Mouse (Mus musculus) forebrain, embryonic 10.5 days (tissue): Measurements from ENCODE around the gene Tekt3. TPM values are rescaled to one million over a fixed set of nuclear protein-coding genes. Genes with fewer than 3 reads are reported as not detected.

Experiments
- DNase-seq: peaks from one replicate; pipeline ENCODE4 v3.0.0-alpha.2; 2017; ENCODE audit warnings: low spot score; ENCODE audit errors: extremely low spot score
- H3K27ac ChIP-seq: fragments of 300-500 bp; sonication (generic); 2 replicates; pipeline ENCODE4 v1.5.1; 2016; ENCODE audit warnings: mild to moderate bottlenecking
- H3K27me3 ChIP-seq: fragments of 300-500 bp; sonication (generic); 2 replicates; pipeline ENCODE4 v1.6.1; 2016; ENCODE audit warnings: mild to moderate bottlenecking; ENCODE audit not compliant: poor library complexity, severe bottlenecking
- H3K36me3 ChIP-seq: fragments of 300-500 bp; sonication (generic); replicated peaks from 2 replicates; pipeline ENCODE4 v1.6.1; 2016; ENCODE audit warnings: mild to moderate bottlenecking, moderate library complexity
- H3K4me1 ChIP-seq: fragments of 300-500 bp; sonication (generic); 2 replicates; pipeline ENCODE4 v1.6.1; 2016
- H3K4me3 ChIP-seq: fragments of 300-500 bp; sonication (generic); 2 replicates; pipeline ENCODE4 v1.5.1; 2016; ENCODE audit warnings: mild to moderate bottlenecking, moderate library complexity
- H3K9me3 ChIP-seq: fragments of 300-500 bp; sonication (generic); 2 replicates; pipeline ENCODE4 v1.6.1; 2016; ENCODE audit warnings: mild to moderate bottlenecking, moderate library complexity
- WGBS: fragments of 180-500 bp; shearing (Covaris S2); methylation state at CpG from one replicate; pipeline ENCODE4 v1.1.7; 2016; 5-methylcytosine and 5-hydroxymethylcytosine counted together
- polyA plus RNA-seq: library from polyadenylated mRNA; unstranded; fragments of >200 nt; fragmentation: Nextera tagmentation; extraction: Ambion mirVana; gene quantifications from 2 replicates; pipeline ENCODE4 v1.2.1, GENCODE M21; 2016

Tekt3 gene
- polyA plus RNA-seq, 1 experiment from 2014 or later = not detected

GRCm38 (mm10) chr11:63131001-63131692 is 69.7 kb downstream of the Tekt3 start:
- DNase-seq = peak; percentile 35
- H3K36me3 ChIP-seq = no peaks in the 10 kb centered on the region
- peaks cover 93% of the 10 kb centered on the region for H3K27me3 ChIP-seq
- no peak overlapping the region for H3K27ac ChIP-seq
- WGBS = 4% methylated on average over 33 of the region's 33 CpGs
- H3K9me3 ChIP-seq = no peaks in the 10 kb centered on the region
- H3K4me1 ChIP-seq = peaks cover 45% of the 10 kb centered on the region
- peak overlapping the region; percentile 68 for H3K4me3 ChIP-seq

- Histone ChIP-seq H3K27me3 (peaks cover 90% of the 10 kb centered on the region), H3K9me3 (no peaks in the 10 kb centered on the region), H3K4me1 (peaks cover 45% of the 10 kb centered on the region), H3K36me3 (no peaks in the 10 kb centered on the region), H3K4me3 (peak overlapping the region; percentile 68), H3K27ac (no peak overlapping the region)
- DNase-seq = no peak
- 9% methylated on average over 11 of the region's 11 CpGs for WGBS
Observed at GRCm38 (mm10) chr11:63131693-63132040, 70.2 kb downstream of the Tekt3 start.

DNA sequence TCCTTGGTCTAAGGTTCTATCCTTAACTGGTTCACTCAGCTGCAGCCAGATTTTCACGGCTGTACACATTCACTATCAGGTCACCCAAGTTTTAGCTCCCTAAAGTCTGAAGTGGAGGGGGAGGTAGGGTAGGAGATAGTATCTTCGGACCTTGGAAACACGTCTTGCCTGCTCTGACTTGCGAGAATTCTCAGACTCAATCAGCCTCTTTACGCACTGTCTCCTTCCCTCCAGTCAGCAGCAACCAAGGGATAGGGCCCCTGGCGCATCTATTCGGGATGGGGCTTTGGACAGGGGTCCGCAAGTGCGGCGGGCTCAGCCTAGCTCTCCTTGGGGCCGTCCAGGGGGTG is 70.7 kb downstream of the Tekt3 start:
- Histone ChIP-seq H3K4me3 (peak overlapping the region; percentile 68), H3K27me3 (peaks cover 90% of the 10 kb centered on the region), H3K9me3 (no peaks in the 10 kb centered on the region), H3K36me3 (no peaks in the 10 kb centered on the region), H3K27ac (peak overlapping the region; percentile 84), H3K4me1 (peaks cover 45% of the 10 kb centered on the region)
- 2% methylated on average over 11 of the region's 11 CpGs for WGBS
- DNase-seq = peak; percentile 34

- H3K9me3 ChIP-seq = no peaks in the 10 kb centered on the region
- DNase-seq = peak; percentile 65
- WGBS = 1% methylated on average over 66 of the region's 66 CpGs
- peak overlapping the region; percentile 84 for H3K27ac ChIP-seq
- H3K27me3 ChIP-seq = peaks cover 84% of the 10 kb centered on the region
- no peaks in the 10 kb centered on the region for H3K36me3 ChIP-seq
- peak overlapping the region; percentile 68 for H3K4me3 ChIP-seq
- peaks cover 45% of the 10 kb centered on the region for H3K4me1 ChIP-seq
Observed at GRCm38 (mm10) chr11:63132501-63133435, 71.3 kb downstream of the Tekt3 start.

DNA sequence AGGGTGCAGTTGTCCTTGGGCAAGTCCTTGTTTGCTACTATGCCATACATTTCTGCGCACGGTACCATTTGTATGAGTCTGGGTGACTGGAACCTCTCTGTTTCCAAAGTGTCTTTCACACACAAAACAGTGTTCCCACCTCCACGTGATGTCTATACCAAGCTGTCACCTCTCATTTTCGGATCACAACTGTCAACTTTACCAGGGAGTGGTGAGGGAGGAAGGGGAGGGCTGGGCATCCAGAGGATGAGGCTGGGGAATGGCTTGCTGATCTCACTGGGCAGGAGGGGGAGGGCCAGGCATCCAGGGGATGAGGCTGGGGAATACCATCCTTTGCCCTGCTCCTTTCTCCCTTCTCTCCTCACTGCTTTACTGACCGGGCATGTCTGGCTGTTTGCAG is 72.6 kb downstream of the Tekt3 start:
- no peaks in the 10 kb centered on the region for H3K36me3 ChIP-seq
- 86% methylated on average over 5 of the region's 5 CpGs for WGBS
- no peaks in the 10 kb centered on the region for H3K9me3 ChIP-seq
- H3K4me1 ChIP-seq = peaks cover 45% of the 10 kb centered on the region
- DNase-seq = no peak
- H3K27ac ChIP-seq = no peak overlapping the region
- H3K27me3 ChIP-seq = peaks cover 72% of the 10 kb centered on the region
- no peak overlapping the region for H3K4me3 ChIP-seq

DNA sequence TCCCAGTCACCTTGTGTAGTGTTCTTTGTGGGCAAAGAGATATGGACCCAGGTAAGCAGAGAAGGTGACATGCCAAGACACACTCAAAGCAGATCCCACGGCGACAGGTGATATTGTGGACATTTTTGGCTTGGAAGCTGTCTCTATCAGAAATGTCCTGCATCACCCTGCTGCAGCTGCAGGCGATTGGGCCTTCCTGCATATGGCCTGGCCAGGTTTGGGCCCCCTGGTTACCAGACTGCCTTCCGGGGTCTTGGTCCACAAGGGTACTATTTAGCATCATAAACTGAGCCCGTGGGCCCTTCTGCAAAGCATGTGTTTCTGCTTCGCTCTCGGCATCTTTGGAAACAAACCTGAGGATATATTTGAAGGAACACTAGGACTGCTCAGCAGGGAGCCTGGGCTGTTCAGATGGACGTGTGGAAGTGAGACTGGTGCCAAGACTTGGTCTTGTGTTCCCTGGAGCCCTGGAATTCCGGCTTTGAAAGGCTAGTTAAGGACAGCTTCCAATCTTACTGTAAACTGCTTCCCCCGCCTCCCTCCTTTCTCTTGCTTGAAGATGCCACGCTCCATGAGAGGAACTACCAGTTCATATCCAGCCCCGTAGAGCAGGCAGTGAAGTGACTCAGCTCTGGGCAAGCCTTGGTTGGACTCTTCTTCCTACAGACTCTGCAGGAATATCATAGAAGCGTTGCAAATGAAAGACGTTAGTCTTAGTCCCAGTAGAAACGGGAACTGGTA is 73.5 kb downstream of the Tekt3 start:
- Histone ChIP-seq H3K27ac (no peak overlapping the region), H3K36me3 (no peaks in the 10 kb centered on the region), H3K4me1 (peaks cover 43% of the 10 kb centered on the region), H3K4me3 (no peak overlapping the region), H3K27me3 (peaks cover 63% of the 10 kb centered on the region), H3K9me3 (no peaks in the 10 kb centered on the region)
- DNase-seq = no peak
- 74% methylated on average over 15 of the region's 15 CpGs for WGBS

GRCm38 (mm10) chr11:63135622-63136021 is 74.2 kb downstream of the Tekt3 start:
- Histone ChIP-seq H3K27me3 (peaks cover 56% of the 10 kb centered on the region), H3K27ac (no peak overlapping the region)
- 7% methylated on average over 8 of the region's 8 CpGs for WGBS

GRCm38 (mm10) chr11:63136205-63136604 is 74.8 kb downstream of the Tekt3 start:
- no peaks in the 10 kb centered on the region for H3K36me3 ChIP-seq
- no peaks in the 10 kb centered on the region for H3K9me3 ChIP-seq
- 80% methylated on average over 6 of the region's 6 CpGs for WGBS
- no peak for DNase-seq
- H3K4me3 ChIP-seq = no peak overlapping the region
- H3K4me1 ChIP-seq = peaks cover 34% of the 10 kb centered on the region
- no peak overlapping the region for H3K27ac ChIP-seq
- H3K27me3 ChIP-seq = peaks cover 50% of the 10 kb centered on the region

More at GRCm38 (mm10) chr11:63135622-63136021, 74.2 kb downstream of the Tekt3 start:
- Histone ChIP-seq H3K4me1 (peaks cover 40% of the 10 kb centered on the region), H3K4me3 (no peak overlapping the region), H3K36me3 (no peaks in the 10 kb centered on the region), H3K9me3 (no peaks in the 10 kb centered on the region)
- DNase-seq = peak; percentile 89

DNA sequence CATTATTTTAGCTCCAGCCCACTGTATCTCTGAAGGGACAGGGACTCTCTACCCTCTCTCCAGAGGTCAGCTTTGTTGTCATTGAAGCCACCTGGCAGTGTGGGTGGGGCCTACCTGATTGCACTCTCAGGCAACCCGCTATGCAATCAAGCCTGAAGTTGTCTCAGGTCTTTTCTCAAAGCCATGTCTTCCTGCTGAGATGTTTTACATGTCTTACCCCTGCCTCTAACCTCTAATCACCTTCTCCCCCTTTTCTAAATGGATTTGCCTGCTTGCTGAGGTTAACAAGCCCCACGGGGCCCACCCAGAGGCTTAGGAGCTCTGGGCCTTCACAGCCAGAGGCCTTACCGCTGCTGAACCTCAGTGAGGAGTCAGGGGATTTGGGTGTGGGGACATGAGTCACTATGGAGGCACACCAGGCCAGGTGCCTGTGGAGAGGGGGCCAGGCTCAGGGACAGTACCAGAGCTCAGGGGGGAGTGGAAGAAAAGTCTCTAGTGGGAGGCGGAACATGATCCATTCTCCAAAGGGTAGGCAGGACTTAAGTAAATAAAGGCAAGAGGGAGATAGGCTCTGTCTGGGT is 75.5 kb downstream of the Tekt3 start:
- no peak overlapping the region for H3K4me3 ChIP-seq
- DNase-seq = no peak
- H3K4me1 ChIP-seq = peaks cover 27% of the 10 kb centered on the region
- no peaks in the 10 kb centered on the region for H3K9me3 ChIP-seq
- WGBS = 55% methylated on average over 4 of the region's 4 CpGs
- no peak overlapping the region for H3K27ac ChIP-seq
- peaks cover 43% of the 10 kb centered on the region for H3K27me3 ChIP-seq
- no peaks in the 10 kb centered on the region for H3K36me3 ChIP-seq

DNA sequence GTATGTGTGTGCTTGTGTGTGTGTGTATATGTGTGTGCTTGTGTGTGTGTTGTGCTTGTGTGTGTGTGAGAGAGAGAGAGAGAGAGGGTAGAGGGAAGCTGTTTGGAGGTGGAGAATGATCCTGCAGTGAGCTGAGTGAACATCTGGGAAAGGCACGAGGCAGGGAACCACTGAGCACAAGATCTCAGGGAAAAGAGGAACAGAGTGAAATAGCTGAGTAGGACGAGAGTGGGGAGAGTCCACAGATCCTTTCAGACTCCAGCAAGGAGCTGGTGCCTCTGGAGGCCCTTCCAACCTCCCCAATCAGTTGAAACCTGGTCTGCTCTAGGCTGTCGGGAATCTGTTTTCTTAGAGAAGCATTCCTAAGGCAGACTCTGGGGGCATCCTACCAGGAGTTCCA is 77.3 kb downstream of the Tekt3 start:
- H3K9me3 ChIP-seq = no peaks in the 10 kb centered on the region
- H3K4me3 ChIP-seq = no peak overlapping the region
- no peak for DNase-seq
- no peaks in the 10 kb centered on the region for H3K36me3 ChIP-seq
- peaks cover 12% of the 10 kb centered on the region for H3K4me1 ChIP-seq
- H3K27me3 ChIP-seq = peaks cover 24% of the 10 kb centered on the region
- WGBS = 71% methylated on average over 3 of the region's 3 CpGs
- no peak overlapping the region for H3K27ac ChIP-seq

GRCm38 (mm10) chr11:63142311-63142710 is 80.9 kb downstream of the Tekt3 start:
- WGBS = 87% methylated on average over 5 of the region's 5 CpGs
- H3K27me3 ChIP-seq = no peaks in the 10 kb centered on the region
- no peak overlapping the region for H3K4me3 ChIP-seq
- DNase-seq = no peak
- no peaks in the 10 kb centered on the region for H3K9me3 ChIP-seq
- no peaks in the 10 kb centered on the region for H3K4me1 ChIP-seq
- no peaks in the 10 kb centered on the region for H3K36me3 ChIP-seq
- no peak overlapping the region for H3K27ac ChIP-seq

DNA sequence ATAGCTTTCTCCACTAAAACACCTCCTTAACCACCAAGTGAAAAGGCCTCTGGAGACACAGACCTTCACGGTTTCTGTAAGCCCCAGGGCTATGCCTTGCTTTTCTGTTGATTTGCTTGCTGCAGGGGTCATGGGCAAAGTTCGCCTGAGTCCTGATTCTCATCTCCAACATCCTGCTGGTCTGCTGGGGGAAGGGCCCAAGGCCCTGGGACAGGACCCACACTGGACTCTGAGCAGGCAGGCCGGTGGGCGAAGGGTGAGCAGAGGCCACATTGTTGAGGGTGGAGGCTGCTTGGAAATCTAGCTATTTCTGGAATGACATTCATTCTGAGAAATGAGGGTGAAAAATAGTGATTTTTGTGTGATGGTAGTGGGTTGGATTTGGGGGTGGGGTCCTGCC is 81.4 kb downstream of the Tekt3 start:
- H3K36me3 ChIP-seq = no peaks in the 10 kb centered on the region
- WGBS = 84% methylated on average over 4 of the region's 4 CpGs
- no peaks in the 10 kb centered on the region for H3K27me3 ChIP-seq
- no peak overlapping the region for H3K27ac ChIP-seq
- H3K4me1 ChIP-seq = no peaks in the 10 kb centered on the region
- H3K4me3 ChIP-seq = no peak overlapping the region
- no peaks in the 10 kb centered on the region for H3K9me3 ChIP-seq
- no peak for DNase-seq
